Mouse (Mus musculus) small intestine, adult 2 months (tissue): ENCODE results near the gene Wnt9a.

ENCODE experiments used
- CTCF ChIP-seq: fragments of 200-500 bp; IDR thresholded peaks from 2 replicates; pipeline ENCODE4 v1.5.1; 2012; ENCODE audit warnings: low read depth, mild to moderate bottlenecking, control low read depth, inconsistent platforms, low read length, moderate library complexity, mixed read lengths; ENCODE audit not compliant: insufficient replicate concordance, insufficient read length; ENCODE audit errors: extremely low read depth
- POLR2A ChIP-seq: fragments of 200-500 bp; IDR thresholded peaks from 2 replicates; pipeline ENCODE4 v1.6.1; 2012; ENCODE audit warnings: low read depth, mild to moderate bottlenecking, control low read depth, inconsistent platforms, low read length, moderate library complexity

DNA sequence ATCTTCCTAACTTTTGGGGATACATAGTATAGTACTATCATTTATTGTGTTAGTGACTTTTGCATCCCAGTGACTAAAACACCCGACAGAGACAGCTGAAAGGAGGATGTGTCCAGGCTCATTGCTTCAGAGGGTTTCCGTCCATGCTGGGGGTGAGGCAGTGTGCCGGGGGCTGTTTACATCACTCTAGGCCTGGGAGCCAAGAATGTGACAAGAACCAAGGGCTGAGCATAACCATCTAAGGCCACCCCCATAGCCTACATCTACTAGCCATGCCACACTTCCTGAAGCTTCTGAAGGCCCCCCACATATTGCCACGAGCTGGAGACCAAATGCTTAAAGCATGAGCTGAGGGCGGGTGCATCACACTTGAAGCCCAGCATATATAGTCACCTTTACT, 18.0 kb downstream of the Wnt9a start:
- TF ChIP-seq CTCF (no peak), POLR2A (no peak)
